Mouse (Mus musculus): ENCODE measurements around the gene Thra. TPM values are rescaled to one million over a fixed set of nuclear protein-coding genes. Genes with fewer than 3 reads are reported as not detected.
A peak's percentile ranks its signal among the peaks of the same experiment; 100 is the strongest.
"Not testable (repeated sequence)": the region's sequence is repeated elsewhere in the genome, so short reads cannot be mapped to it uniquely, and the experiment has no call there.

The Thra gene
- polyA plus RNA-seq, 1 experiment, result 128 TPM

DNA sequence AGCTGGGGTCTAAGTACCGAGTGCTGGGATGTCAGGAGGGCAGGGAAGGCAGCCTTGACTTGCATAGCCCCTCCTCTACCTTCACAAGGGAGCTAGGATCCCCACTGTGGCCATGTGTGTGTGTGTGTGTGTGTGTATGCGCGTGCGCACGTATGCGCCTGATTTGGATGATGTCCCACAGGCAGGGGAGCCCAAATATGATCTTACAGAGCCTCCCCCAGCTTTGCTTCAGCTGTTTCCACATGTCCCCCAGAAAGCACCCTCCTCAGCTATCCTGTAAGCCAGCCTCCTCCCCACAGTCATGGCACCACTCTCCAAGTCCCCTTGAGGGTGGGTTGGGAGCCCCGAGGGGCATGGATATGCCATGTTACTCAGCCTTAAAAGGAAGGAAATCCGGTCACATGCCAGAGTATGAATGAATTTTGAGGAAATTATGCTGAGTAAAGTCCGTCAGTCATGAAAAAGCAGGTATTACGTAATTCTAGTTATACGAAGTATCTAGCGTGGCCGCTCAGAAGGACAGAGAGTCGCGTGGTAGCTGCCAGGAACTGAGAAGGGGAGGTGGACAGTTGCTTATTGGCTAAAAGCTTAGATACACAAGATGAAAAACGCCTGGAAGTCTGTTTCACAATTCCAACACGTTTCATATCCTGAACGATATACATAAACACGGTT is 32.0 kb upstream of the Thra start:
- no peak overlapping the region for H3K4me3 ChIP-seq (ENCODE audit: low read depth, low read length)
- WGBS, result 26% methylated on average over 19 of the region's 19 CpGs
- peaks cover 22% of the 10 kb centered on the region for H3K4me1 ChIP-seq (ENCODE audit: control insufficient read depth, insufficient read depth, insufficient read length, low read length)
- peak overlapping the region; percentile 81 for H3K27ac ChIP-seq (ENCODE audit: insufficient read depth, low read depth, low read length)
- H3K36me3 ChIP-seq (ENCODE audit: control insufficient read depth, insufficient read depth, low read length), result peaks cover 32% of the 10 kb centered on the region
- no peak for TF ChIP-seq CTCF (IDR thresholded peaks at IDR 0.05; ENCODE audit: extremely low read depth, insufficient read length, insufficient replicate concordance, low read depth, low read length)
- no peak for TF ChIP-seq POLR2A (IDR thresholded peaks at IDR 0.05; ENCODE audit: low read depth, low read length)
- H3K27me3 ChIP-seq (ENCODE audit: control insufficient read depth, insufficient read depth, low read length), result no peaks in the 10 kb centered on the region

DNA sequence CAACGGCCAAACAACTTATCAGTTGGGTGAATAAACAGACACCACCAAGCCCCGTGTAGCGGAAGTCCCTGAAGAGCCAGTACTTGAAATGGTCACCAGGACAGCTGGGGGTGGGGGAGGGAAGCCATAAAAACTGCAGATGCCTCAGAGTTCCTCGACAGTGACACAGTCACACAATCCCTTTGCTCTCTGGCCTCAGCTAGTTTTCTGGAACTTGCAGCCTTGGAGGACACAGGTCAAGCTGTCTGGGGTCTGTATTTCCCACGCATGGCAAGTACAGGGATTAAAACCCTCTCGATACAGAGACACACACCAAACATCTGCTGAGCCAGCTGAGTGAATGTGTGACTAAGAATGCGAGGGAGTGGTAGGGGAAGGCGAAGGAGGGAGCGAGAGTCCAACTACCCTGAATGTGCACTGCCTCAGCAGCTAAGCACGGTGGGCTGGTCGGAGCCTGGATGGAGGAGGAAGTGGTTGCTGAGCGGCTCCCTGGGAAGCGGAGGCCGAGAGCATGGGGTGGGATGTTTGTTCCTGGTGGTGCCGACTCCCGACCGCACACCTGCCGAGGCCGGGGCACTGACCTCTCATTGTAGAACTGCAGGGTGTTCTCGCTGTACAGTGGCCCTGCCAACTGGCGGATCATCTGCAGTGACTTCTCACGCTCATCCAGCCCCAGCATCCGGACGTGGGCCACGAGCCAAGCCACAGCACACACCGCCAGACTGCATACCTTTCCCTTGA is 31.3 kb upstream of the Thra start:
- 19% methylated on average over 26 of the region's 26 CpGs for WGBS
- H3K4me3 ChIP-seq (ENCODE audit: low read depth, low read length), result peak overlapping the region; percentile 52

DNA sequence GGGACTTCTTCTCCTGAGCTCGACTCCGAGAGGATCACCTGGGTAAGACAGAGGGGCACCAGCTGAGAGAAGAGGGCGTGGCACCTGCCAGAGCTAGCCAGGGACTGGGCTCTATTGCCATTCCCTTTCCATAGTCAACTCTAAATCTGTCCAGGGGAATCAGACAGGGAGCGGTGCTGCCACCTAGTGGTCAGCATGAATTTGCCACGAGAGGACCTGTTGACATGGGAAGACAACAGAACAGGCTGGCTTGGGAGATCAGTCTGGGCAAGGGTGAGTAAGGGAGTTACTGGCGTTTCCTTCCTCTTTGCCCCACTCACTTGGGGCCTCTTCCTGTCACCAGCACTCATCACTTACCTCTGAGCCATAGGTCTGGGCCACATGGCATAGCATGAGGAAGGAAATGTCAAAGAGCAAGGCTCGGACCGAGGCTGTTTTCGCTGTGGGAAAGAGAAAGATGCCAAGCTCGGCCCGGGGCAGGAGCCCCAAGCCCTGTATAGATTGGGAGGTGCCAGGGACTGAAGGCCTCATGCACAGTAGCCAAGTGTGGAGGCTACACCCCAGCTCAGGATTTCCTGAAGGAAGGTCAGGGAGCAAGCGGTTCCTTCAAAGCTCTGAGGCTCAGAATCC is 29.9 kb upstream of the Thra start:
- peaks cover 37% of the 10 kb centered on the region for H3K36me3 ChIP-seq (ENCODE audit: control insufficient read depth, insufficient read depth, low read length)
- peaks cover 22% of the 10 kb centered on the region for H3K4me1 ChIP-seq (ENCODE audit: control insufficient read depth, insufficient read depth, insufficient read length, low read length)
- 37% methylated on average over 12 of the region's 12 CpGs for WGBS
- no peaks in the 10 kb centered on the region for H3K27me3 ChIP-seq (ENCODE audit: control insufficient read depth, insufficient read depth, low read length)
- H3K4me3 ChIP-seq (ENCODE audit: low read depth, low read length), result no peak overlapping the region
- TF ChIP-seq CTCF (IDR thresholded peaks at IDR 0.05; ENCODE audit: extremely low read depth, insufficient read length, insufficient replicate concordance, low read depth, low read length) (peak; percentile 96), POLR2A (IDR thresholded peaks at IDR 0.05; ENCODE audit: low read depth, low read length) (no peak; the same call in 1 of the 2 replicates)
- H3K27ac ChIP-seq (ENCODE audit: insufficient read depth, low read depth, low read length), result no peak overlapping the region

More for the DNA sequence above, 31.3 kb upstream of the Thra start:
- no peak for TF ChIP-seq POLR2A (IDR thresholded peaks at IDR 0.05; ENCODE audit: low read depth, low read length)
- peak; percentile 21; the same call in 1 of the 2 replicates for TF ChIP-seq CTCF (IDR thresholded peaks at IDR 0.05; ENCODE audit: extremely low read depth, insufficient read length, insufficient replicate concordance, low read depth, low read length)
- Histone ChIP-seq H3K4me1 (ENCODE audit: control insufficient read depth, insufficient read depth, insufficient read length, low read length) (peaks cover 22% of the 10 kb centered on the region), H3K27me3 (ENCODE audit: control insufficient read depth, insufficient read depth, low read length) (no peaks in the 10 kb centered on the region), H3K36me3 (ENCODE audit: control insufficient read depth, insufficient read depth, low read length) (peaks cover 37% of the 10 kb centered on the region), H3K27ac (ENCODE audit: insufficient read depth, low read depth, low read length) (peak overlapping the region; percentile 81)

DNA sequence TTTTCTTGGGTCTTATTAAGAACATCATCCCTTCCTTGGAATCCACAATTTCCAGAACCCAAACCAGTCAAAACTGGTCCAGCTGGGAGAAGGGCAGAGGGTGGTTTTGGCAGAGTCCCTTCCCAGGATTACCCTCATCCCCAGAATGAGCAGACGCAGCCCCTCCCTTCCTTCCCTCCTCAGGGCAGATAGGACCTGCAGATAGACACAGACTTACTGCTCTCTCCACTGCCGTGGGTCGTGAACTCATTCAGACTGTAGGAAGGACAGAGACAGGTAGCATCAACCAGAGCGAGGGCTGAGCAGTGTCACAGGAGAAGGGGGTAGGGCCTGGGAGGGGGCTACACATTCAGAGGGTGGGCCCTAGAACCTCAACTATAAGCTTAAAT is 29.4 kb upstream of the Thra start:
- Histone ChIP-seq H3K27ac (ENCODE audit: insufficient read depth, low read depth, low read length) (no peak overlapping the region), H3K4me1 (ENCODE audit: control insufficient read depth, insufficient read depth, insufficient read length, low read length) (peaks cover 22% of the 10 kb centered on the region), H3K4me3 (ENCODE audit: low read depth, low read length) (no peak overlapping the region), H3K36me3 (ENCODE audit: control insufficient read depth, insufficient read depth, low read length) (peaks cover 36% of the 10 kb centered on the region), H3K27me3 (ENCODE audit: control insufficient read depth, insufficient read depth, low read length) (no peaks in the 10 kb centered on the region)
- TF ChIP-seq POLR2A (IDR thresholded peaks at IDR 0.05; ENCODE audit: low read depth, low read length), result no peak
- TF ChIP-seq CTCF (IDR thresholded peaks at IDR 0.05; ENCODE audit: extremely low read depth, insufficient read length, insufficient replicate concordance, low read depth, low read length), result no peak
- WGBS, result 78% methylated on average over 4 of the region's 4 CpGs

DNA sequence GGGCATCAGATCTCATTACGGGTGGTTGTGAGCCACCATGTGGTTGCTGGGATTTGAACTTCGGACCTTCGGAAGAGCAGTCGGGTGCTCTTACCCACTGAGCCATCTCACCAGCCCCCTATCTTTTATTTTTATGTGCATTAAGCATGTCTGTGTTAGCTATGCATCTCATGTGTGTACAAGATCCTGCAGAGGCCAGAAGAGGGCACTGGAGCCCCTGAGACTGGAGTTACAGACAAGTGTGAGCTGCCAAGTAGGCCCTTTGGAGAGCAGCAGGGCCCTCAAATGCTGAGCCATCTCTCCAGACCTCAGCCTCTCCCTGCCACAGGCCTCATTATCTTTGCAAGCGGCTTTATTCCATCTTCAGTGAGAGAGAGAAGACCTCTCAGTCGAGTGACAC is 28.4 kb upstream of the Thra start:
- WGBS, result 88% methylated on average over 6 of the region's 6 CpGs
- H3K4me3 ChIP-seq (ENCODE audit: low read depth, low read length); H3K27ac ChIP-seq (ENCODE audit: insufficient read depth, low read depth, low read length); H3K27me3 ChIP-seq (ENCODE audit: control insufficient read depth, insufficient read depth, low read length): not testable (repeated sequence)
- Histone ChIP-seq H3K36me3 (ENCODE audit: control insufficient read depth, insufficient read depth, low read length) (peaks cover 30% of the 10 kb centered on the region), H3K4me1 (ENCODE audit: control insufficient read depth, insufficient read depth, insufficient read length, low read length) (peaks cover 22% of the 10 kb centered on the region)

DNA sequence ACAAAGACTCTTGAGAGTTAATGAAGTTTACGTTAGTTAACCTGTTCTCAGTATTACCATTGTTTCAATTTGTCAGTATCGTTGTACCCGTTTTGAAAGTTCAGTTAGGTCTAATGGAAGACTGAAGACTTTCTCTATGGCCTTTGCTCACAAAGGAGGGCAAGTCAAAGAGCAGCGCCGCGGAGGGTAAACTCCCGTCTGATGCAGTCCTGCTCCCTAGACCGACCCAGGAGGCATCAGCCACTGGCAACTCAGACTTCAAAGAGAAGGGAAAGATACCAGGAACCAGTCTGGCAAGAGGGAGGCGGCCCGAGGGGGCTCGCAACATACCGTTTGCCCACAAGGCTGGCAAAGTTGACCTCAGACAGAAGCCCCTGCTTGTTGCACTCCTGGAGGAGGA is 26.7 kb upstream of the Thra start:
- peaks cover 32% of the 10 kb centered on the region for H3K36me3 ChIP-seq (ENCODE audit: control insufficient read depth, insufficient read depth, low read length)
- no peak for TF ChIP-seq POLR2A (IDR thresholded peaks at IDR 0.05; ENCODE audit: low read depth, low read length)
- TF ChIP-seq CTCF (IDR thresholded peaks at IDR 0.05; ENCODE audit: extremely low read depth, insufficient read length, insufficient replicate concordance, low read depth, low read length), result no peak
- 81% methylated on average over 12 of the region's 12 CpGs for WGBS
- H3K4me3 ChIP-seq (ENCODE audit: low read depth, low read length), result no peak overlapping the region
- H3K27ac ChIP-seq (ENCODE audit: insufficient read depth, low read depth, low read length), result no peak overlapping the region
- no peaks in the 10 kb centered on the region for H3K27me3 ChIP-seq (ENCODE audit: control insufficient read depth, insufficient read depth, low read length)
- peaks cover 17% of the 10 kb centered on the region for H3K4me1 ChIP-seq (ENCODE audit: control insufficient read depth, insufficient read depth, insufficient read length, low read length)

DNA sequence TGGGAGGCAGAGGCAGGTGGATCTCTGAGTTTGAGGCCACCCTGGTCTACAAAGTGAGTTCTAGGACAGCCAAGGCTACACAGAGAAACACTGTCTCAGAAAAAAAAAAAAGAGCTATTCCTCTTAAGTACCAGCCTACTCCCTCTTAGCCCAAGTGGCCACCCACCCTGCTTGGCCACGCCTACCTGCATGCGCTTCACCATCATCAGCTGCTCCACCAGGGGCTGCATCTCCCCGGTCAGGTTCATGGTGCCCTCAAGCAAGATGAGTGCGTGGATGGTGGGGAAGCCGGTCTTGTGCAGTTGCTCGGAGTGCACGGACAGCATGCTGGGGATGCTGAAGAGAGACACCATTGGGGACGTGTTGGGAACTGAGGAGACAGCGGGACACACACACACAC is 24.5 kb upstream of the Thra start:
- Histone ChIP-seq H3K4me1 (ENCODE audit: control insufficient read depth, insufficient read depth, insufficient read length, low read length) (peaks cover 2% of the 10 kb centered on the region; the same call in 1 of the 2 replicates), H3K27me3 (ENCODE audit: control insufficient read depth, insufficient read depth, low read length) (no peaks in the 10 kb centered on the region), H3K4me3 (ENCODE audit: low read depth, low read length) (no peak overlapping the region), H3K27ac (ENCODE audit: insufficient read depth, low read depth, low read length) (no peak overlapping the region), H3K36me3 (ENCODE audit: control insufficient read depth, insufficient read depth, low read length) (peaks cover 32% of the 10 kb centered on the region)
- TF ChIP-seq POLR2A (IDR thresholded peaks at IDR 0.05; ENCODE audit: low read depth, low read length), result no peak
- no peak for TF ChIP-seq CTCF (IDR thresholded peaks at IDR 0.05; ENCODE audit: extremely low read depth, insufficient read length, insufficient replicate concordance, low read depth, low read length)
- 97% methylated on average over 9 of the region's 9 CpGs for WGBS

Measured in small intestine, adult 2 months (tissue).